Mouse (Mus musculus): ENCODE measurements around the gene Ccdc66.

DNA sequence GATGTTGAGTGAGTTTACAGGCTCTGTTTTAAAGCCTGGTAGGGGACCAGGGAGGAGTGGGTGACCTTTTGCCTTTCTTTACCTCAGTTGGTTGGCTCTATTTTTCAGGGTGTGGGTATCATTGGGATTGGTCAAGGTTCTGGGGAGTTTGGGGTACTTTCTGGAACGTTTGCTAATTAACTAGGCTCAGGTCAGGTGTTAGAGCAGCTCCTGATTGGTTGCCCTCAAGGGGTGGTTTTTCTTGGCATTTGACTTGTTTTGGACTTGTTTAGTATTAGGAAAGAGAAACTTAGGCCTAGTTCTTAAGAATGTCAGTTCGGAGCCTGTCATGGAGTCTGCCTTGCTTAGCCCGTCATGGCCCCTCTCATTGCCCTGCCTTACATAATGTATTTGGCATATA is 71.4 kb downstream of the Ccdc66 start:
- TF ChIP-seq CTCF (IDR thresholded peaks at IDR 0.05): no peak
- no peak for TF ChIP-seq EP300 (IDR thresholded peaks at IDR 0.05)
